Mouse (Mus musculus) liver, adult 2 months (tissue): ENCODE measurements around the gene Dmd. TPM values are rescaled to one million over a fixed set of nuclear protein-coding genes. Genes with fewer than 3 reads are reported as not detected.

ENCODE experiments used
- DNase-seq: peaks from one replicate; pipeline ENCODE4 v3.0.0-alpha.2; 2011; ENCODE audit warnings: low read depth, low spot score; ENCODE audit errors: extremely low read depth
- H3K27ac ChIP-seq: fragments of 200-500 bp; replicated peaks from 2 replicates; pipeline ENCODE4 v1.5.1; 2012; ENCODE audit warnings: low read depth, mild to moderate bottlenecking, control low read depth, inconsistent platforms, low read length; ENCODE audit not compliant: insufficient read depth
- H3K27me3 ChIP-seq: fragments of 200-500 bp; 2 replicates; pipeline ENCODE4 v1.6.1; 2012; ENCODE audit warnings: mild to moderate bottlenecking, moderate library complexity, low read length, inconsistent platforms; ENCODE audit not compliant: control insufficient read depth, insufficient read depth
- H3K36me3 ChIP-seq: fragments of 200-500 bp; 2 replicates; pipeline ENCODE4 v1.6.1; 2012; ENCODE audit warnings: low read length, inconsistent platforms; ENCODE audit not compliant: control insufficient read depth, insufficient read depth
- H3K4me1 ChIP-seq: fragments of 200-500 bp; 2 replicates; pipeline ENCODE4 v1.6.1; 2011; ENCODE audit warnings: low read length; ENCODE audit not compliant: control insufficient read depth, insufficient read depth
- H3K4me3 ChIP-seq: fragments of 200-500 bp; 2 replicates; pipeline ENCODE4 v1.5.1; 2011; ENCODE audit warnings: low read depth, mild to moderate bottlenecking, control low read depth, low read length, moderate library complexity; ENCODE audit not compliant: insufficient read depth
- H3K79me2 ChIP-seq: fragments of 200-500 bp; 2 replicates; pipeline ENCODE4 v1.6.1; 2012; ENCODE audit warnings: inconsistent platforms, mild to moderate bottlenecking, low read length, moderate library complexity; ENCODE audit not compliant: control insufficient read depth, insufficient read depth
- H3K9ac ChIP-seq: fragments of 200-500 bp; 2 replicates; pipeline ENCODE4 v1.6.1; 2012; ENCODE audit warnings: low read depth, mild to moderate bottlenecking, control low read depth, inconsistent platforms, low read length
- CTCF ChIP-seq: fragments of 200-500 bp; IDR thresholded peaks from 2 replicates; pipeline ENCODE4 v1.5.1; 2011; ENCODE audit warnings: low read depth, low read length, control low read depth
- POLR2A ChIP-seq: fragments of 200-500 bp; IDR thresholded peaks from 2 replicates; pipeline ENCODE4 v1.6.1; 2011; ENCODE audit warnings: low read length, control low read depth; ENCODE audit not compliant: insufficient read depth; ENCODE audit errors: extremely low read depth
- WGBS: fragments of 180-500 bp; shearing (Covaris S2); methylation state at CpG from one replicate; pipeline ENCODE4 v1.1.7; 2018; 5-methylcytosine and 5-hydroxymethylcytosine counted together
- polyA plus RNA-seq: library from polyadenylated mRNA; depleted of rRNA; stranded (reverse); fragments of >200 nt; gene quantifications from 2 replicates; pipeline ENCODE4 v1.2.3, GENCODE M21; 2012
- total RNA-seq: library from RNA; depleted of rRNA; stranded (reverse); fragments of >200 nt; gene quantifications from 2 replicates; pipeline ENCODE4 v1.2.3, GENCODE M21; 2014

Gene Dmd
- total and polyA plus RNA-seq, 2 experiments = 7.0 to 39.8 TPM

- Histone ChIP-seq H3K27ac (no peak overlapping the region), H3K79me2 (no peaks in the 10 kb centered on the region), H3K4me1 (no peaks in the 10 kb centered on the region), H3K4me3 (no peak overlapping the region), H3K9ac (no peak overlapping the region), H3K36me3 (no peaks in the 10 kb centered on the region), H3K27me3 (no peaks in the 10 kb centered on the region)
- TF ChIP-seq POLR2A (no peak), CTCF (no peak)
- DNase-seq = no peak
- WGBS = 73% methylated on average over 4 of the region's 4 CpGs
Observed at GRCm38 (mm10) chrX:84873090-84873489, 1924.4 kb downstream of the Dmd start.

GRCm38 (mm10) chrX:84878125-84878524 lies 1929.5 kb downstream of the Dmd start:
- Histone ChIP-seq H3K27ac (no peak overlapping the region), H3K27me3 (no peaks in the 10 kb centered on the region), H3K79me2 (no peaks in the 10 kb centered on the region), H3K4me1 (no peaks in the 10 kb centered on the region), H3K4me3 (no peak overlapping the region), H3K36me3 (no peaks in the 10 kb centered on the region), H3K9ac (no peak overlapping the region)
- TF ChIP-seq POLR2A (no peak), CTCF (no peak)
- DNase-seq = no peak
- WGBS = 71% methylated on average over 3 of the region's 3 CpGs

- Histone ChIP-seq H3K36me3 (no peaks in the 10 kb centered on the region), H3K9ac (no peak overlapping the region), H3K27ac (no peak overlapping the region), H3K4me3 (no peak overlapping the region), H3K27me3 (no peaks in the 10 kb centered on the region), H3K79me2 (no peaks in the 10 kb centered on the region), H3K4me1 (no peaks in the 10 kb centered on the region)
- TF ChIP-seq CTCF (no peak), POLR2A (no peak)
- WGBS = 84% methylated on average over 10 of the region's 10 CpGs
- DNase-seq = peak; percentile 9
Observed at GRCm38 (mm10) chrX:84932715-84933473, 1984.2 kb downstream of the Dmd start.

DNA sequence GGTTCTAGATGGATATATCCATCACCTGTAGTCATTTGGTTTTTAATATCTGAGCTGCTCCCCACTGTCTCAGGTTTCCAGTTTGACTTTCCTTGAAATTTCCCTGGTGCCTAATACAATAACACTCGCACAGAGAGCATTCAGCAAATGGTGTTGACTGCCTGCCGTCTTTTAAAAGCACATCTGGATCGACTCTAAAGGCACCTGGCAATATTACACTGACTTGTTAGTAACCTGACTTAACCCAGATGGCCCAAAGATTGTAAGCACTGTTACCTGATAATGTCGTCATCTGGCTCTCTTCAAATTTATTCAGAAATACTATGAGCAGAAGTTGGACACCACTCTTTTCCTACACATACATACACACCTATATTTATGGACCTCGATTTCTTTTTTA lies 2011.9 kb downstream of the Dmd start:
- 37% methylated on average over 5 of the region's 5 CpGs for WGBS
- TF ChIP-seq POLR2A = no peak
- TF ChIP-seq CTCF = no peak

GRCm38 (mm10) chrX:84960972-84961371 lies 2012.3 kb downstream of the Dmd start:
- Histone ChIP-seq H3K9ac (no peak overlapping the region), H3K27me3 (no peaks in the 10 kb centered on the region), H3K4me1 (no peaks in the 10 kb centered on the region), H3K36me3 (no peaks in the 10 kb centered on the region), H3K27ac (no peak overlapping the region), H3K79me2 (no peaks in the 10 kb centered on the region), H3K4me3 (no peak overlapping the region)
- 16% methylated on average over 6 of the region's 6 CpGs for WGBS
- TF ChIP-seq CTCF = no peak
- TF ChIP-seq POLR2A = no peak
- DNase-seq = peak; percentile 70

More for the DNA sequence above, 2011.9 kb downstream of the Dmd start:
- DNase-seq = no peak
- Histone ChIP-seq H3K27me3 (no peaks in the 10 kb centered on the region), H3K9ac (no peak overlapping the region), H3K27ac (no peak overlapping the region), H3K79me2 (no peaks in the 10 kb centered on the region), H3K4me1 (no peaks in the 10 kb centered on the region), H3K4me3 (no peak overlapping the region), H3K36me3 (no peaks in the 10 kb centered on the region)

GRCm38 (mm10) chrX:85008304-85008703 lies 2059.6 kb downstream of the Dmd start:
- no peak overlapping the region for H3K9ac ChIP-seq
- H3K79me2 ChIP-seq = no peaks in the 10 kb centered on the region
- H3K27me3 ChIP-seq = no peaks in the 10 kb centered on the region
- H3K27ac ChIP-seq = no peak overlapping the region
- peak; percentile 2 for DNase-seq
- H3K4me1 ChIP-seq = no peaks in the 10 kb centered on the region
- TF ChIP-seq POLR2A (no peak), CTCF (peak; percentile 28)
- no peak overlapping the region for H3K4me3 ChIP-seq
- H3K36me3 ChIP-seq = no peaks in the 10 kb centered on the region
